Mouse (Mus musculus): ENCODE data around the gene Actl11.
A peak's percentile ranks its signal among the peaks of the same experiment; 100 is the strongest.

The Actl11 gene

GRCm38 (mm10) chr9:107928169-107928568 is at the start of gene Actl11:
TSS of gene Actl11 (plus strand) at chr9:107928469.
- no peak for DNase-seq (ENCODE audit: low spot score in 2 of 2)

DNA sequence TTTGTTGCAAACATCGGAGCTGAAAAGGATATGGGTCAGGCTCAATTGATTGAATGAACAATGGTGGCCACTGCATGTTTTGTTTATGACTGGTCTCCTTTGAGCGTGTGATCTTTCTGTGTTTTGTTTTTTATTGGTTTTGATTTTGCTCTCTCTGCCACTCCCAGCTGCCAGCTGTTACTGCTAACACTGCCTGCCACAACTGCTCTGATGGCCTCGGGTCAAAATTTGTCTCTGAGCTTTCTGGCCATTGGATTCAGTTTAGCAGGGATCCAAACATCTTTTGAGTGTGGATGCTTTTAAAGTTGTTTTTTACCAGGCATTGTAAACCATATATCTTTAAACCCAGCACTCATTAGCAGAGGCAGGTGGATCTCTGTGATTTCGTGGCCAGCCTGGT is 47.9 kb upstream of the Actl11 start:
- no peak for DNase-seq (ENCODE audit: low spot score in 2 of 2)

GRCm38 (mm10) chr9:107887804-107888266 is 40.4 kb upstream of the Actl11 start, which contains the start of gene Mon1a:
TSS of gene Mon1a (plus strand) at chr9:107888151.
- peak; percentile 80 to 88 for DNase-seq (ENCODE audit: low spot score in 2 of 2)

DNA sequence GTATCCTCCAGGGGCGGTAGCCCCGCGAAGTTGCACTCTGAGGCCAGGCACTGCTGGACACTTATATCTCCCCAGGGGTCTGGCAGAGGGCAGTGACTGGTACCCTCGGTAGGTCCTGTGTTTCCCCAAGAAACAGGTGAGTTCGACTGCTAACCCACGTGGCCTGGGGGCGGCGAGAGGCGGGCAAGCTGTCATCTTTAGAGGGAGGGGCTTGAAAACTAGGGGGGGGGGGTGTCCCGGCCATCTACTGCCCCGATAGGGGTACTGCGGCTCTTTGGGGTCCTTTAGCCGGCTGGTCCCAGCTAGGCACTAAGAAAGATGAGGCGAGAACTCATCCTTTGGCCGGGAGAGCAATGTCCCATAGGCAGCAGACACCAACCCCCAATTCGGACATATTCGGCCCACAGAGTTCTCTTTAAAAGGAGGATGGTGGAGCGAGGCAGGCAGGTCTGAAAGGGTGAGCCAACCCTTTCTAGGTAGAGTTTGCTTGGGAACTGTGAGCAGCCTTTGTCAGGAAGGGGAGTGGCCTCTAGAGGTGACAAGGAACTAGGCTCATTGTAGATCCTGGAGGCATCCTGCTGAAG is 39.9 kb upstream of the Actl11 start:
- no peak for DNase-seq (ENCODE audit: low spot score in 2 of 2)

- no peak for DNase-seq (ENCODE audit: low spot score in 2 of 2)
These were observed 38.0 kb upstream of the Actl11 start for GRCm38 (mm10) chr9:107890260-107890659.

GRCm38 (mm10) chr9:107891023-107891422 is 37.2 kb upstream of the Actl11 start:
- DNase-seq (ENCODE audit: low spot score in 2 of 2), result peak; percentile 52 to 72

DNA sequence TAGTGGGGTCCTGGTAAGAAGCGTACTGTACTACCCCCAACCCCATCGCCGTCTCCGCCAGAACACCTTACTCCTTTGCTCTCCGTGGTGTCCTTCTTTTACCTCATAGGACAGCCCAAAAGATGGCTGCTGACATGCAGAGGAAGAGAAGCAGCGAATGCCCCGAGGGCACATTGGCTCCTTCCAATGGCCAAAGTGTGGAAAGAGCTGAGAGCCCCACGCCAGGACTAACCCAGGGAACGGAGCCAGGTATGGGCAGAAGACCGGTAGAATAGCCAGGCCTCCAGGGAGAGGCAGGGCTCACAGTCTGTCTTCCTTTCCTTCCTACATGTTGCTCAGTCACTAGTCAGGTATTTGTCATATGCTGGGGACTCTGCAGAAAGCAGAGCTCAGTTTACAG is 29.7 kb upstream of the Actl11 start:
- DNase-seq (ENCODE audit: low spot score in 2 of 2), result no peak

DNA sequence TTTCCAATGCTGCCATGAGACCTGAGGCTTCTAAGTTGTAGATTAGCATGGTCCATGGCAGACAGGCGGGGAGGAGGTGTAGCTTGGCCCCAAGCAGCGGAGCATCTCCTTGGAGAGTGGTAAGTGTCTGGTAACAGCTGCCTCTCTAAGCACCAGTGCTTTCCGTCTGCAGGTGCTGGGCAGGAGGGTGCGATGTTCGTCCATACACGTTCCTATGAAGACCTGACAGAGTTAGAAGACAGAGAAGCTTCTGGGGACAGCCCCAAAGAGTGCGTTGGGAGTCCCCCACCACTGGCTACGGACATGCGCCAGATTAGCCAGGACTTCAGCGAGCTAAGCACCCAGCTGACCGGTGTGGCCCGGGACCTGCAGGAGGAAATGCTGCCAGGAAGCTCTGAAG is 28.4 kb upstream of the Actl11 start:
- no peak for DNase-seq (ENCODE audit: low spot score in 2 of 2)

GRCm38 (mm10) chr9:107900840-107901626 is 27.2 kb upstream of the Actl11 start:
- peak; percentile 66 to 85 for DNase-seq (ENCODE audit: low spot score in 2 of 2)

DNA sequence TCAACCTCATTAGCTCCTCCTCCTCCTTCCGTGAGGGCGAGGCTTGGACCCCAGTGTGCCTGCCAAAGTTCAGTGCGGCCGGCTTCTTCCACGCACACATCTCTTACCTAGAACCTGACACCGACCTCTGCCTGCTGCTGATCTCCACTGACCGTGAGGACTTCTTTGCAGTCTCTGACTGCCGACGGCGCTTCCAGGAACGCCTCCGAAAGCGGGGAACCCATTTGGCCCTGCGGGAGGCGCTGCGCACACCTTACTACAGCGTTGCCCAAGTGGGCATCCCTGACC is 26.7 kb upstream of the Actl11 start:
- no peak for DNase-seq (ENCODE audit: low spot score in 2 of 2)

GRCm38 (mm10) chr9:107904726-107905125 is 23.5 kb upstream of the Actl11 start:
- peak; percentile 87 to 95 for DNase-seq (ENCODE audit: low spot score in 2 of 2)

DNA sequence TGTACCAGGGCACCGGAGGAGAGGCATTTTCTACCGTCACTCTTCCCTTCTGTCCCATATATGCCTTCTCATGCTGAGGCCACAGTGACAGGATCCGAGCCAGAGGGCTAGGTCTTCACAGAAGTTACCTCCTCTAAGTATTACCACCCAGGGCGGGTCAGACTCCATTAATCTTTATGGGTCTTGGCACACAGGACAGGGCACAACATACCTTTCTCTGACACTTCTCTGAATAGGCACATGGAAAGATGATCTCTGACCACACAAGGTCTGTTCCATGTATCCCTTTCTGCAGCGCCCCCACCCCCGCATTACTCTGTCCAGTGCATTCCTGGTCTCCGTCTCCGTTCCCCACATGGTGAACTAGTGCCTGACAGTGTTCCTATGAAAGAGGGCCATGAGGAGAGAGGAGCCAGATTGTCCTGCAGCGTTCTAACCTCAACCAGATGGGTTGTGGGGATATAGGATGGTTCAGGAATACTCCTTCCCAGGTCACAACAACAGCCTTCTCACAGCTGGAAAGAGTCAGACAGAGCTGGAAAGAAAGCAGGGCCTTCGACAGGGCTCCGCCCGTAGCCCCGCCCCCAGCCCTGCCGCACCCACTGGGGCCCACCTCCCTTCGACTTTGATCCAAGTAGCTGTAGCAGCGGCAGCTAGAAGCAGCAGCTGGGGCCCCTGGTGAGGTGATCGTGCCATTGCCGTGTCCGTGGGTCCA is 21.9 kb upstream of the Actl11 start, which contains the start of gene Mst1r:
Gene Mst1r (plus strand): TSS at position 622 of the 715 bp plus-strand sequence.
- peak; percentile 65 to 83 for DNase-seq (ENCODE audit: low spot score in 2 of 2)

DNA sequence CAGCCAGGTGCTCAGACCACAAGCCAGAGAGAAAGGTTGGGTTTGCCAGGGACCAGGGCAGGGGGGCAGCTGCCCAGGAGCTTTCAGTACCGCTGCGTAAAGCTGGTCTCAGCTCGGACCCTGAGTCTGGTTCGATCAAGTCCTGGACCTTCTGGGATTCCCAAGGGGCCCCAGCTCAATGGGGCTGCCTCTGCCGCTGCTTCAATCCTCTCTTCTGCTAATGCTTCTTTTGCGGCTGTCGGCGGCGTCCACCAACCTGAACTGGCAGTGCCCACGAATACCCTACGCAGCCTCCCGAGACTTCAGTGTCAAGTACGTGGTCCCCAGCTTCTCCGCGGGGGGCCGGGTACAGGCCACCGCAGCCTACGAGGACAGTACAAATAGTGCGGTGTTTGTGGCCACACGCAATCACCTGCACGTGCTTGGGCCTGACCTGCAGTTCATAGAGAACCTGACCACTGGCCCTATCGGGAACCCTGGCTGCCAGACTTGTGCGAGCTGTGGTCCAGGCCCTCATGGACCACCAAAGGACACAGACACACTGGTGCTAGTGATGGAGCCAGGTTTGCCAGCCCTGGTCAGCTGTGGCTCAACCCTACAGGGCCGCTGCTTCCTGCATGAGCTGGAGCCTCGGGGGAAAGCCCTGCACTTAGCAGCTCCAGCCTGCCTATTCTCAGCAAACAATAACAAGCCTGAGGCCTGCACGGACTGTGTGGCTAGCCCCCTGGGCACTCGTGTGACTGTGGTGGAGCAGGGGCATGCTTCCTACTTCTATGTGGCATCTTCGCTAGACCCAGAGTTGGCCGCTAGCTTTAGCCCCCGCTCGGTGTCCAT is 21.1 kb upstream of the Actl11 start:
- DNase-seq (ENCODE audit: low spot score in 2 of 2), result no peak

- DNase-seq (ENCODE audit: low spot score in 2 of 2), result no peak
These were observed 20.5 kb upstream of the Actl11 start for GRCm38 (mm10) chr9:107907801-107908120.

DNA sequence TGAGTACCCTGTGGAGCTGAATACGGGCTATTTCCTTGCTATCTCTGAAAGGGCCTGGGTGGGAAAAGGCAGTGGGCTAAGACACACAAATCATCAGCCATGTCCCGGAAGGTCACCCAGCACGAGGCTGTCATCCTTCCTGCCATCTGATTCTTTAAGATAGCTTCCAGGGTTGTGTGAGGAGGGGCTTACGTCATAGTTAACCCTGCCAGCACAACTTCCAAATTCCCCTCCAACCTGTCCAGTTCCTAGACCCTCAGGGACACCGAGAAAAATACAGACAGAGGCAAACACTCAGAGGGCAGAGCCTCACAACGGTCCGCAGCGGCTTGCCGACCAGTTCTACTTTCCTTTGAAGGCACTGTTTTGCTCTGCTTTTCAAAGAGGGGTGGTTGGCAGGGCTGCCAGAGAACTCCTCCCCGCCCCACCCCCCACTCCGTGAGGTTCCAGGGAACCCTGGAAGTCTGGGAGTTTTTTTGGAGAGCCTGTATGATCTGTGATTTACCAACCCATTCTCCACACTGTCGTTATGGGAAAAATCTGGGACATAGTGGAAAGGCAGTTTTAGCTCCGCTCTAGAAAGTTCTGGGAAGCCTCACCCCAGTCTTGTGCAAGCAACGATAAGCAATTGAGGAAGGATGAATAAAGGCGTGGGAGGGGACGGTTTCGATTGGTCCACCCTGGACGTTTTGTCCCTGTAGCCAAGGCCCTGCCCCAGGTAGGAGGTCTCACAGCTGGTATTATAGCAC is 19.7 kb upstream of the Actl11 start:
- no peak for DNase-seq (ENCODE audit: low spot score in 2 of 2)

DNA sequence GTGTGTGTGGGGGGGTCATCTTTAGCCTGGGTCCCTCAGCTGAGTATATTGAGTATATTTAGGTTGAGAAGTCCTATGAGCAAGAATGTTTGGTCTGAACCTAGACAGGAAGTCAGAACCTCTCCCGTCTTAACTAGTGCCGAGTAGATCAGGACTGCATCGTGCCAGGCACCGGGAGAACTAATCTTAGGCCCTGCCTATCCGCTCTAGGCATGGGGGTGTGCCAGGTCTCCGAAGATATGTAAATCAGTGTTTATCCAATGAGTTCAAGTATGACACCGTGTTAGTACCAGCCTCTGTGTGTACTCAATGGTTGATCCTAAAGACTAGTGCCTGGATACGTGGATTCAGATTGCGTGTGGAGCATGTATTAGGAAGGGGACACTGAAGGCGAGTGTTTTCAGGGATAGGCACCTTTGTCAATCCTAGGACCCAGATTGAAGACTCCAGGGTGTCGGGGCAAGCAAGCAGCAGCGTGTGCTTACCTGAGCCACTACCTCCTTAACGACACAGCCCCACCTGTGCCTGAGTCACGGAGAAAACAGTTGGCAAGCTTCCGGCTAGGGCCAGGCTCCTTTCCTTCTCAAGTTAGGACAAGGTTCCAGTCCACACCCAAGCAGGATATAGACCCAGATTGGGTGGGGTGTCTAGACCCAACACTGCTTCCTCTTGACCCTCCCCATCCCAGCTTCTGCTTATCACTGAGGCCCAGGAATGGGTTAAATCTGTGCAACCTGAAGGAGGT is 18.1 kb upstream of the Actl11 start:
- no peak for DNase-seq (ENCODE audit: low spot score in 2 of 2)

DNA sequence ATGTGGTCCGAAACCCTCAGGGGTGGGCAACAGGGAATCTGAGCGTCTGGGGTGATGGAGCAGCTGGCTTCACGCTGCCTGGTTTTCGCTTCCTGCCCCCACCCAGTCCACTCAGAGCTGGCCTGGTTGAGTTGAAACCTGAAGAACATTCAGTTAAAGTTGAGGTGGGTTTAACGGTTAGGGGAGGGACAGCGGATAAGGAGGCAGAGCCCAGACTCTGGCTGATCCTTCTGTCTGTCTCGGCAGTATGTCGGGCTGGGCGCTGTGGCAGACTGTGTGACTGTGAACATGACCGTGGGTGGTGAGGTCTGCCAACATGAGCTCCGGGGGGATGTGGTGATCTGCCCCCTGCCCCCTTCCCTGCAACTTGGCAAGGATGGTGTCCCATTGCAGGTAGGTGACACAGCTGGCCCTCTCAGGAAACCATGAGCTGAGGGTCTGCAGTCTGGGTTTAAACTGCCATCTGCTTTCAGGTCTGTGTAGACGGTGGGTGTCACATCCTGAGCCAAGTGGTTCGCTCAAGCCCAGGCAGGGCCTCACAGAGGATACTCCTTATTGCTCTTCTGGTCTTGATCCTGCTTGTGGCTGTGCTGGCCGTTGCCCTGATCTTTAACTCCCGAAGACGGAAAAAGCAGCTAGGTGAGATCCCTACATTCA is 13.4 kb upstream of the Actl11 start:
- DNase-seq (ENCODE audit: low spot score in 2 of 2), result no peak

GRCm38 (mm10) chr9:107917895-107918608 is 10.2 kb upstream of the Actl11 start:
- DNase-seq (ENCODE audit: low spot score in 2 of 2), result no peak

GRCm38 (mm10) chr9:107918884-107919283 is 9.4 kb upstream of the Actl11 start:
- DNase-seq (ENCODE audit: low spot score in 2 of 2), result no peak
